In the genomic region with DNA sequence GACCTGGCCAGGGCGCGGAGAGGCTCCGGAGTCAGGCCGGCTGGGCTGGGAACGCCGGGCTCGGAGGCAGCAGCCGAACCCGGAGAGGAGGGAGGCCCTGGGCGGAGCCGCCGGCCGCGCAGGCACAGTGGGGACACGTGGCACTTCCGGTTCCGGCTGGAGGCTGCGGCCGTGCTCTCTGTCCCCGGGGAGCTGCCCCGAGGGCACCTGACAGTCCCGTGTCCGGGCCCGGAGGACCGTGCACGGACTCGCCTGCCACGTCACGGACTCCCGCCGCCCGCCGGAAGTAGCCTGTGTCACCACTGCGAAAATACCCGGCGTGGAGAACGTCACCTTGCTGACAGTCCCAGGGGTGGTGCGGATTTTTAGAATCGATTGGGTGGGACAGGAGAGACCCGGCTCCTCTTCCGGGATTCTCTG, we compare ENCODE assay signal across 8 mouse cellular contexts. TPM values are rescaled to one million over a fixed set of nuclear protein-coding genes. Genes with fewer than 3 reads are reported as not detected.
DNase-seq lines count a peak whose midpoint lies in the region; ATAC-seq and TF ChIP-seq lines count a peak whose summit lies in the region.

No protein-coding gene starts in this region.

- peak; percentile 82 for DNase-seq in c-Kit-positive CD71-positive TER-119-negative erythroid progenitor cells, embryonic 14.5 days (ENCODE audit: low read depth)
- peak; percentile 94 for DNase-seq in forebrain, embryonic 11.5 days (ENCODE audit: low spot score)
- peak; percentile 93 to 98 for DNase-seq in kidney, postnatal 25 days
- DNase-seq in liver, embryonic 14.5 days (ENCODE audit: low read depth in 3 of 3, low spot score in 3 of 3), result peak; percentile 78 to 85 (median 79)
- DNase-seq in neural tube, embryonic 10.5 days (ENCODE audit: extremely low spot score, low spot score), result peak; percentile 91

- H3K36me3 ChIP-seq in E14TG2a.4 (ENCODE audit: insufficient read depth, low read length), result peaks cover 8% of the 10 kb centered on the region; the same call in 1 of the 2 replicates
- no peaks in the 10 kb centered on the region for H3K36me3 ChIP-seq in forebrain, embryonic 11.5 days (ENCODE audit: control insufficient read depth, insufficient read depth, low read length)
- no peaks in the 10 kb centered on the region for H3K36me3 ChIP-seq in heart, embryonic 16.5 days (ENCODE audit: control insufficient read depth, insufficient read depth)
- H3K36me3 ChIP-seq in liver, embryonic 14.5 days (replicated peaks; ENCODE audit: control insufficient read depth, insufficient read depth, low read depth), result no peaks in the 10 kb centered on the region
- H3K36me3 ChIP-seq in stomach, embryonic 15.5 days, result no peaks in the 10 kb centered on the region

- peak; percentile 3; the same call in 1 of the 2 replicates for TF ChIP-seq EP300 in liver, embryonic 14.5 days (IDR thresholded peaks at IDR 0.05; ENCODE audit: low read depth)

- peaks cover 16% of the 10 kb centered on the region for H3K4me1 ChIP-seq in E14TG2a.4 (replicated peaks; ENCODE audit: low read depth, low read length)
- peaks cover 2% of the 10 kb centered on the region; the same call in 1 of the 2 replicates for H3K4me1 ChIP-seq in forebrain, embryonic 11.5 days (replicated peaks; ENCODE audit: control insufficient read depth, insufficient read depth, low read length)
- H3K4me1 ChIP-seq in heart, embryonic 16.5 days (ENCODE audit: control insufficient read depth, insufficient read depth, low read length), result peaks cover 17% of the 10 kb centered on the region
- H3K4me1 ChIP-seq in liver, embryonic 14.5 days (replicated peaks; ENCODE audit: control insufficient read depth in 2 of 2, insufficient read depth in 2 of 2, low read length in 1 of 2), result peaks cover 16% of the 10 kb centered on the region in 2 experiments
- peaks cover 7% of the 10 kb centered on the region for H3K4me1 ChIP-seq in stomach, embryonic 15.5 days

- ATAC-seq in forebrain, embryonic 11.5 days (replicated peaks; ENCODE audit: low FRiP score), result peak; percentile 98
- peak; percentile 99 for ATAC-seq in heart, embryonic 16.5 days (replicated peaks; ENCODE audit: extremely low read depth, insufficient read depth, low FRiP score)
- peak; percentile 97 for ATAC-seq in liver, embryonic 14.5 days (ENCODE audit: insufficient read depth)
- ATAC-seq in stomach, embryonic 15.5 days (ENCODE audit: insufficient read depth, low FRiP score, low read depth), result peak; percentile 97

- H3K4me3 ChIP-seq in E14TG2a.4 (replicated peaks; ENCODE audit: low read length), result peak overlapping the region; percentile 99
- peak overlapping the region; percentile 93 for H3K4me3 ChIP-seq in forebrain, embryonic 11.5 days (ENCODE audit: low read depth, low read length)
- H3K4me3 ChIP-seq in heart, embryonic 16.5 days (ENCODE audit: low read length), result peak overlapping the region; percentile 91
- H3K4me3 ChIP-seq in liver, embryonic 14.5 days (ENCODE audit: insufficient read depth in 1 of 2, low read depth in 2 of 2, low read length in 2 of 2), result peak overlapping the region; percentile 81 to 82
- peak overlapping the region; percentile 99 for H3K4me3 ChIP-seq in stomach, embryonic 15.5 days (replicated peaks)

- no peak for TF ChIP-seq CTCF in E14TG2a.4 (conservative IDR thresholded peaks at IDR 0.05; ENCODE audit: low read length)
- no peak for TF ChIP-seq CTCF in liver, embryonic 14.5 days (IDR thresholded peaks at IDR 0.05; ENCODE audit: low read depth)

- under 1% methylated on average over 41 of the region's 41 CpGs for WGBS in forebrain, embryonic 11.5 days
- WGBS in heart, embryonic 16.5 days, result 0% methylated on average over 38 of the region's 41 CpGs
- WGBS in liver, embryonic 14.5 days (ENCODE audit: insufficient replicate concordance), result under 1% methylated on average over 41 of the region's 41 CpGs
- WGBS in stomach, embryonic 15.5 days, result under 1% methylated on average over 41 of the region's 41 CpGs

- no peak overlapping the region; the same call in 1 of the 2 replicates for H3K27ac ChIP-seq in forebrain, embryonic 11.5 days (ENCODE audit: low read depth, low read length)
- peak overlapping the region; percentile 64 for H3K27ac ChIP-seq in heart, embryonic 16.5 days (ENCODE audit: low read length)
- peak overlapping the region; percentile 47 for H3K27ac ChIP-seq in liver, embryonic 14.5 days
- peak overlapping the region; percentile 87 for H3K27ac ChIP-seq in stomach, embryonic 15.5 days

- no peaks in the 10 kb centered on the region for H3K9me3 ChIP-seq in E14TG2a.4 (ENCODE audit: low read length)
- H3K9me3 ChIP-seq in forebrain, embryonic 11.5 days (ENCODE audit: control insufficient read depth, low read length), result no peaks in the 10 kb centered on the region
- no peaks in the 10 kb centered on the region for H3K9me3 ChIP-seq in heart, embryonic 16.5 days (replicated peaks; ENCODE audit: control insufficient read depth, low read length)
- no peaks in the 10 kb centered on the region for H3K9me3 ChIP-seq in liver, embryonic 14.5 days (ENCODE audit: control insufficient read depth, low read length)
- H3K9me3 ChIP-seq in stomach, embryonic 15.5 days, result no peaks in the 10 kb centered on the region

- H3K4me2 ChIP-seq in forebrain, embryonic 11.5 days (ENCODE audit: low read depth, low read length, severe bottlenecking), result peak overlapping the region; percentile 81
- H3K4me2 ChIP-seq in heart, embryonic 16.5 days (ENCODE audit: low read depth, low read length), result peak overlapping the region; percentile 90
- H3K4me2 ChIP-seq in liver, embryonic 14.5 days (ENCODE audit: low read depth), result peak overlapping the region; percentile 77
- peak overlapping the region; percentile 72 for H3K4me2 ChIP-seq in stomach, embryonic 15.5 days

- H3K9ac ChIP-seq in forebrain, embryonic 11.5 days (ENCODE audit: low read length), result peak overlapping the region; percentile 95
- H3K9ac ChIP-seq in heart, embryonic 16.5 days (ENCODE audit: low read length), result peak overlapping the region; percentile 94
- peak overlapping the region; percentile 81 for H3K9ac ChIP-seq in liver, embryonic 14.5 days (replicated peaks)
- H3K9ac ChIP-seq in stomach, embryonic 15.5 days, result peak overlapping the region; percentile 94

- H3K27me3 ChIP-seq in E14TG2a.4 (ENCODE audit: insufficient read depth, low read length), result no peaks in the 10 kb centered on the region
- no peaks in the 10 kb centered on the region for H3K27me3 ChIP-seq in forebrain, embryonic 11.5 days (ENCODE audit: control insufficient read depth, insufficient read depth, low read length)
- no peaks in the 10 kb centered on the region for H3K27me3 ChIP-seq in heart, embryonic 16.5 days (ENCODE audit: control insufficient read depth, insufficient read depth, low read length)
- H3K27me3 ChIP-seq in liver, embryonic 14.5 days (ENCODE audit: control insufficient read depth, insufficient read depth, low read length), result no peaks in the 10 kb centered on the region
- H3K27me3 ChIP-seq in stomach, embryonic 15.5 days (replicated peaks), result no peaks in the 10 kb centered on the region

RNA-seq across cellular contexts. Expression of gene Sec24a, which starts 7.1 kb away (rescaled TPM):
- polyA plus RNA-seq in forebrain, embryonic 11.5 days (2014; fragmentation: Nextera tagmentation; extraction: Ambion mirVana), result 15.2 and 18.5 TPM in 2 replicates
- 9.7 and 10.7 TPM in 2 replicates for polyA plus RNA-seq in heart, embryonic 16.5 days (2015; fragmentation: Nextera tagmentation; extraction: Ambion mirVana)
- 3.7 TPM in 2 replicates for polyA plus RNA-seq in liver, embryonic 14.5 days (2012; rRNA removed)
- polyA plus RNA-seq in liver, embryonic 14.5 days (2014; fragmentation: Nextera tagmentation; extraction: Ambion mirVana), result 6.2 and 6.6 TPM in 2 replicates
- polyA plus RNA-seq in stomach, embryonic 15.5 days (2015; fragmentation: Nextera tagmentation; extraction: Ambion mirVana), result 16.3 and 16.7 TPM in 2 replicates

RNA-seq across cellular contexts. Expression of gene Sar1b, which starts 7.1 kb away (rescaled TPM):
- 113 and 116 TPM in 2 replicates for polyA plus RNA-seq in forebrain, embryonic 11.5 days (2014; fragmentation: Nextera tagmentation; extraction: Ambion mirVana)
- polyA plus RNA-seq in heart, embryonic 16.5 days (2015; fragmentation: Nextera tagmentation; extraction: Ambion mirVana), result 136 and 138 TPM in 2 replicates
- 26.3 and 35.2 TPM in 2 replicates for polyA plus RNA-seq in liver, embryonic 14.5 days (2012; rRNA removed)
- 80.4 and 80.7 TPM in 2 replicates for polyA plus RNA-seq in liver, embryonic 14.5 days (2014; fragmentation: Nextera tagmentation; extraction: Ambion mirVana)
- 115 and 131 TPM in 2 replicates for polyA plus RNA-seq in stomach, embryonic 15.5 days (2015; fragmentation: Nextera tagmentation; extraction: Ambion mirVana)
